Mouse (Mus musculus) spleen, adult 2 months (tissue): Measurements from ENCODE around the gene Polr2e. TPM values are rescaled to one million over a fixed set of nuclear protein-coding genes. Genes with fewer than 3 reads are reported as not detected.
"Not testable (repeated sequence)": the region's sequence is repeated elsewhere in the genome, so short reads cannot be mapped to it uniquely, and the experiment has no call there.

ENCODE experiments used
- DNase-seq, 2 experiments: peaks; one replicate each; pipeline versions ENCODE4 v3.0.0 to v3.0.0-alpha.2; 2012 to 2021; ENCODE audit warnings: low spot score in 2 of 2, low read depth in 1 of 2
- H3K27ac ChIP-seq: fragments of 200-500 bp; 2 replicates; pipeline ENCODE4 v1.5.1; 2012; ENCODE audit warnings: low read length, inconsistent platforms; ENCODE audit not compliant: insufficient read depth
- H3K27me3 ChIP-seq: fragments of 200-500 bp; 2 replicates; pipeline ENCODE4 v1.6.1; 2012; ENCODE audit warnings: mild to moderate bottlenecking, moderate library complexity, low read length, inconsistent platforms; ENCODE audit not compliant: control insufficient read depth, insufficient read depth
- H3K36me3 ChIP-seq: fragments of 200-500 bp; 2 replicates; pipeline ENCODE4 v1.6.1; 2012; ENCODE audit warnings: mild to moderate bottlenecking, low read length, inconsistent platforms; ENCODE audit not compliant: control insufficient read depth, insufficient read depth
- H3K4me1 ChIP-seq: fragments of 200-500 bp; 2 replicates; pipeline ENCODE4 v1.6.1; 2011; ENCODE audit warnings: inconsistent platforms; ENCODE audit not compliant: control insufficient read depth, insufficient read depth, insufficient read length
- H3K4me3 ChIP-seq: fragments of 200-500 bp; 2 replicates; pipeline ENCODE4 v1.5.1; 2011; ENCODE audit warnings: mild to moderate bottlenecking, inconsistent platforms; ENCODE audit not compliant: insufficient read depth, insufficient read length; ENCODE audit errors: extremely low read depth
- CTCF ChIP-seq: fragments of 200-500 bp; IDR thresholded peaks from 2 replicates; pipeline ENCODE4 v1.5.1; 2011; ENCODE audit warnings: mild to moderate bottlenecking, inconsistent platforms; ENCODE audit not compliant: insufficient read depth, insufficient read length, insufficient replicate concordance; ENCODE audit errors: extremely low read depth
- POLR2A ChIP-seq: fragments of 200-500 bp; IDR thresholded peaks from 2 replicates; pipeline ENCODE4 v1.6.1; 2011; ENCODE audit warnings: low read depth, low read length, inconsistent platforms
- WGBS: fragments of 180-500 bp; shearing (Covaris S2); methylation state at CpG from one replicate; pipeline ENCODE4 v1.1.7; 2018; 5-methylcytosine and 5-hydroxymethylcytosine counted together
- polyA plus RNA-seq: library from polyadenylated mRNA; depleted of rRNA; stranded (reverse); fragments of >200 nt; gene quantifications from 2 replicates; pipeline ENCODE4 v1.2.3, GENCODE M21; 2012

The Polr2e gene
- polyA plus RNA-seq, 1 experiment, result 139 TPM

GRCm38 (mm10) chr10:80048834-80049233, 9.2 kb upstream of the Polr2e start:
- WGBS, result 71% methylated on average over 3 of the region's 3 CpGs

GRCm38 (mm10) chr10:80048396-80048795, 8.8 kb upstream of the Polr2e start:
- Histone ChIP-seq H3K4me1 (peaks cover 29% of the 10 kb centered on the region; the same call in 1 of the 2 replicates), H3K4me3 (no peak overlapping the region), H3K27ac (no peak overlapping the region), H3K36me3 (no peaks in the 10 kb centered on the region), H3K27me3 (no peaks in the 10 kb centered on the region)
- TF ChIP-seq POLR2A (no peak), CTCF (no peak)
- WGBS, result 81% methylated on average over 5 of the region's 5 CpGs
- no peak for DNase-seq

More at GRCm38 (mm10) chr10:80048834-80049233, 9.2 kb upstream of the Polr2e start:
- DNase-seq, result no peak
- TF ChIP-seq POLR2A (no peak), CTCF (no peak)
- peaks cover 29% of the 10 kb centered on the region; the same call in 1 of the 2 replicates for H3K4me1 ChIP-seq
- no peaks in the 10 kb centered on the region for H3K36me3 ChIP-seq
- no peaks in the 10 kb centered on the region for H3K27me3 ChIP-seq
- no peak overlapping the region for H3K27ac ChIP-seq
- no peak overlapping the region for H3K4me3 ChIP-seq

DNA sequence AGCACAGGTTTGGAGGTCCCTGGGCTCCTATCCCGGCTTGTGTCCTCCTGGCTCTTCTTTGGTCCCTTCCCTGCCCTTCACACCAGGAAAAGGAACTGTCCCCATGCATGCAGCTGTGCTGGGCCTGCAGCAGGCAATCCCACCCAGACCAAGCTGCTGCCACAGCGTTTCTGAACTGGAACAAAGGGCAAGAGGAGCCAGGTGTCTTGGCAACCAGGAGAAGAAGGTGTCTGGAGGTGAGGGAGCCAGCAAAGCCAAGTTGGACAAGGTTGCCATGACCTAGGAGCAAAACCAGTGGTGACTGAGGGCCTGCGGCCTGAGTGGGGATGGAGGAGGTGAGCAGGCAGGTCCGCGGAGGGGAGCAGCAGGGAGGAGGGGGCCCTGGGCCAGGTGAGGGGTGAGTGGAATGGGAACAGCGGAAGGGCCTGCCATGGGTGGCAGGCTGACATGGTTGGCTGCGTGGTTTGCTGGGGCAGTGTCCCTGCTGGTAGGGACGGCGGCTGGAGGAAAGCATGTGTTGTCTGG, 7.5 kb upstream of the Polr2e start, which contains the start of gene Gpx4:
Gpx4 (plus strand) TSS at position 126 of the 525 bp plus-strand sequence.
- DNase-seq, result no peak
- no peaks in the 10 kb centered on the region for H3K36me3 ChIP-seq
- no peaks in the 10 kb centered on the region for H3K27me3 ChIP-seq
- no peak within 1 kb of the TSS for H3K27ac ChIP-seq
- no peak within 1 kb of the TSS for H3K4me3 ChIP-seq
- H3K4me1 ChIP-seq, result peaks cover 20% of the 10 kb centered on the region; the same call in 1 of the 2 replicates
- TF ChIP-seq CTCF (no peak), POLR2A (no peak)
- 90% methylated on average over 9 of the region's 9 CpGs for WGBS

DNA sequence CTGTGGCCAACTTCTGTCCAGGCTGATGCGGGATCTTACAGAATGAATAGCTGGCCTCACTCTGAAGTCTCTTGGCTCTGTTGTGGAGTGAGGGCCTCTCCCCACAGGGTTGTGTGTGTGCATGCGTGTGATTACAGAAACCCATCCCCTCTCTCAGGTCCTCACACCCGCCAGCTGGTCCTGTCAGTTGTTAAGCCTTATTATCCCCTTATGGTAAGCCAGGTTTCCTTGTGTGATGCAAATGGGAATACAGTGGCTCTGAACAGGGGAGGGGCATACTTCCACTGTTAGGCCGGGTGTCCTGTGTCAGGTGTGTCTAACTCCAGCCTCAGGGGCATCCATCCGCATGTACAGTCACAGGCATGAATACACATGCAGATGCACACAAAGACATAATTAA, 6.2 kb upstream of the Polr2e start:
- Histone ChIP-seq H3K27ac (no peak overlapping the region), H3K36me3 (no peaks in the 10 kb centered on the region), H3K4me1 (peaks cover 11% of the 10 kb centered on the region; the same call in 1 of the 2 replicates), H3K27me3 (no peaks in the 10 kb centered on the region), H3K4me3 (no peak overlapping the region)
- WGBS, result 90% methylated on average over 5 of the region's 5 CpGs
- no peak for TF ChIP-seq POLR2A
- no peak for TF ChIP-seq CTCF
- DNase-seq, result no peak

GRCm38 (mm10) chr10:80045364-80045763, 5.8 kb upstream of the Polr2e start:
- H3K4me1 ChIP-seq, H3K27me3 ChIP-seq, H3K4me3 ChIP-seq, H3K27ac ChIP-seq, DNase-seq, H3K36me3 ChIP-seq: not testable (repeated sequence)
- 72% methylated on average over 4 of the region's 4 CpGs for WGBS

GRCm38 (mm10) chr10:80044087-80044486, 4.5 kb upstream of the Polr2e start:
- H3K27ac ChIP-seq, result no peak overlapping the region
- no peak for DNase-seq
- no peak overlapping the region for H3K4me3 ChIP-seq

DNA sequence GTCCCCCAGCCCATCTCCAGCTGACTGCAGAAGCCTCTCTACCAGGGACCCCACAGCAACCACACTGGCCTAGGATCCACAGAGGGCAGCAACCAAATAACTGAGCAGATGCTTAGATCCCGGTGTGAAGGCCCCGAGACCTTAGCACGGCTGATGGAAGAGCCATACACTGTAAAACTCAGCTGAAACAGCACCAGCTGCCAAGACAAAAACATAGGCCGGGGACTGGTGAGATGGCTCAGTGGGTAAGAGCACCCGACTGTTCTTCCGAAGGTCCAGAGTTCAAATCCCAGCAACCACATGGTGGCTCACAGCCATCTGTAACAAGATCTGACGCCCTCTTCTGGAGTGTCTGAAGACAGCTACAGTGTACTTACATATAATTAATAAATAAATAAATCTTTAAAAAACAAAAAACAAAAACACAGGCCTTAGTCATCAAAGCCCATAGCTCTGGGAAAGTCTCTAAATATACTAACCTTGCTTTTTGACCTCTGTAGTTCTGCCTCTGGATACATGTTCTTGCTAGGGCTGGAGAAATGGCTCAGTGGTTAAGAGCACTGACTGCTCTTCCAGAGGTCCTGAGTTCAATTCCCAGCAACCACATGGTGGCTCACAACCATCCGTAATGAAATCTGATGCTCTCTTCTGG, 1.9 kb upstream of the Polr2e start:
- H3K27me3 ChIP-seq, H3K4me1 ChIP-seq, DNase-seq, H3K27ac ChIP-seq, H3K4me3 ChIP-seq: not testable (repeated sequence)
- WGBS, result 89% methylated on average over 8 of the region's 8 CpGs
- peaks cover 13% of the 10 kb centered on the region for H3K36me3 ChIP-seq

More at GRCm38 (mm10) chr10:80044087-80044486, 4.5 kb upstream of the Polr2e start:
- peaks cover 4% of the 10 kb centered on the region; the same call in 1 of the 2 replicates for H3K4me1 ChIP-seq
- no peaks in the 10 kb centered on the region for H3K27me3 ChIP-seq
- whole genome bisulfite sequencing, result 97% methylated on average over 4 of the region's 4 CpGs
- TF ChIP-seq CTCF (no peak), POLR2A (no peak)
- H3K36me3 ChIP-seq, result no peaks in the 10 kb centered on the region
